Mouse (Mus musculus) neural tube, embryonic 10.5 days (tissue): ENCODE measurements around the gene Sel1l3.

ENCODE experiments used
- DNase-seq: peaks from one replicate; pipeline ENCODE4 v3.0.0-alpha.2; 2017; ENCODE audit warnings: low spot score; ENCODE audit errors: extremely low spot score

The Sel1l3 gene

DNA sequence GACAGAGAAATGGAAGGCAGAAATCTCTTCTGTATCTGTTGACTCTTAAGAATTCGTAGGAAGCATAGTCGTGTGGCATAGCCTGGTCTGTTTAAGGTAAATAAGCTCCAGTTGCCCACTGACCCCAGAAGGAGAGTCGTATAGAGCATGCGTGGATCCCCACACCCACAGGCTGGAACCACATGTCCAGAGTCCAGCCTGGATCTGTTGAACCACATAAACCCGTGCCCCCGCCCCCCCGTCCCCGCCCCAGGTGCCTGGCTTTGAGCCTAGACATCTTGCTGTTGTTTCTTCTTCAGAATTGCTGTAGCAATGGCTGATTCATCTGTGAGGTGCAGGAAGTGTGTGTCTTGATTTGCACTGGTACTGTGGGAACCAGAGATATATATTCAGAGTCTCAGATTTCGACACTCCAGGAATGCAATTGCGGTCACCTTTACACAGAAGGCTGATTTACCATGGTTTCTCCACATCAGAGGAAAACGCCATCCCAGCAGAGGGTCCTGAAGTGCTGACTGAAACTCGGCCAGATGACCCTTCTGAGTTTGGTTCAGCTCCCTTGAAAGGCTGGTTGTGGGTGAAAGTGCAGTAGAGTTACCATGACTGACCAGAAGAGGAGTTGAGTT lies 111.8 kb downstream of the Sel1l3 start:
- DNase-seq: no peak

DNA sequence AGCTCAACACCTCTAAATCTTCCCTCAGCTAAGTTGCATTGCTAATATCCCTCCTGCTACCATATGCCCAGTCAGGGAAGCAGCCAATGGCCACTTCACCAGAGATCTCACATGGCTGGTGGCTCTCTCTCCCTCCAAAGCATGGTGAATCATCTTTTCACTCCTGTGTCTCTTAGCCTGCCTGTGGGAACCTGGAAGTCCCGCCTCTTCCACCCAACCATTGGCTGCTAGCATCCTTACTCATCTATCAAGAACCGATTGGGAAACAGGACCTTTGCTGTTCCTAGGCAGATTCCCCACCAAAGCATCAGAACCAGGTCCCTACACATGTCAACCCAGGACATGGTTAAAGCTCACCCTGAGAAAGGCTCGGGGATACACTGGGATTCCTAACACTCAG lies 122.4 kb downstream of the Sel1l3 start:
- no peak for DNase-seq

GRCm38 (mm10) chr5:53087452-53087851 lies 126.3 kb downstream of the Sel1l3 start:
- DNase-seq: no peak

DNA sequence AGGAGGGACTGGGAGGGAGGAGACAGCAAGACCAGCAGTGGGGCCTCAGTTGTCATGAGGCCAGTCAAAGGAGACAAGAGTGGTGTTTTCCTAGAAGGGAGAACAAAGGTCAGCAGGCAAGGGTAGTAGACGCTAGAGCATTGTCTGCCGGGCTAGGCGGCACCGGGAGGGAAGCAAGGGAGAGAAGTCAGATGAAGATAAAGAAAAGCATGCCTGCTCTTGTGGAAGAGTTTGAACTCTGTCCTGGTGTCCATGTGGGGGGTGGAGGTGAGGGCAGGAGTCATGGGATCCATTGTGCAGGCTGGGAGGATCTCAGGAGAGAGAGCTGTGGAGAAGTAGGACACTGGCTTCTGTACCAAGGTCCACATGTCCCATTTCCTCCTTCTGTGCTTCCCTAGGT lies 135.3 kb downstream of the Sel1l3 start:
- no peak for DNase-seq

DNA sequence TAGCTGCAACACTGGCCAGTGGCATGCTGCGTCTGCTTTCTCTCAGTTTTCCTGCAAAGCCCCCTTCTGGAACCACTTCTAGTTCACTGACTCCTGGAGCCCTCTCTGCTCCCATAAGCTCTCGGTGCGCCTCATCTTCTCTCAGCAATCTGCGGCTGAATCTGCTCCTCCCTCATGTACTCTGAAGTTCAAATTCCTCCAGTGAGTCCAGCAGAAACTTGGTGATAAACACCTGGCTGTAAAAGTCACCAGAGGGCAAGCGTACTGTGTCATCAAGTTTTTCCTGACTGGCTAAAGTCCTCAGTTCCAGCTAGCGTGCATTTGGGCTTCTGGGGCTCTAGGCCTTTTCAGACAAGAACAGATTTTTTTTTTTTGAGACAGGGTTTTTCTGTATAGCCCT lies 139.2 kb downstream of the Sel1l3 start:
- no peak for DNase-seq

GRCm38 (mm10) chr5:53061532-53062130 lies 152.1 kb downstream of the Sel1l3 start:
- DNase-seq: no peak
